Mouse (Mus musculus): Measurements from ENCODE around the gene Adprhl1.

The Adprhl1 gene

DNA sequence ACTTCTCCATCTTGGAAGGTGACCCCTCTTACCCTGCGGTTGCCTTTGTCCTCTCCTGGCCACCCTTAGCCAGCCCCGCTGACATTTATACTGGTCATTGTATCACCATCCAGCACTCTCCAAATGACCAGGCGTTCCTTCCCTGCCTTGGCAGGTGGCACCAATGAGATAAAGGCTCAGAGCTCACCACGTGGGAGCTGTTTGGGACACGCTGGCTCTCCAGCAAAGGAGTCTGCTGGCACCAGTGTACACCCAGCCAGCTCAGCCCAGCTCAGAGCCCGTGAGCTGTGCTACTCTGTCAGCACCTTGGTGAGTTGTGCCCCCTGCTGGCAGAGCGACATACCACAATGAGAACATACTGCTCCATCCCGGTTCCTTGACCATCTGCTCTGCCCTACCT is at the start of gene Adprhl1:
Adprhl1 (minus strand) TSS at position 144 of the 400 bp plus-strand sequence.
- peak; percentile 22 for DNase-seq (ENCODE audit: extremely low read depth, low read depth)

DNA sequence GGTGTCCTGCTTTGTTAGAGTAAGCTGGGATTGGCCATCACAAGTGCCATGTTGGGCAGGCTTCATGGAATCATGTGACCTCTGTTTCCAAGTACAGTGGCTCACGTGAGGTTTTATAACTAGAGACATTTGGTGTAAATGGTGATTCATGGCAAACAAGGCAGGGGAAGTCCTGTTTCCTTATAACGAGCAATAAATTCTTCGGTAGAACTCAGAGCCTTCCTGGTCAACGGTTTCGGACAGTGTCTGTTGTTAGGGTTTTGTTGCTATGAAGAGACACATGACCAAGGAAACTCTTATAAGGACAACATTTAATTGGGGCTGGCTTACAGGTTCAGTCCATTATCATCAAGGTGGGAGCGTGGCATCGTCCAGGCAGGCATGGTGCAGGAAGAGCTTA is 47.1 kb upstream of the Adprhl1 start:
- DNase-seq (ENCODE audit: extremely low read depth, low read depth) = no peak

DNA sequence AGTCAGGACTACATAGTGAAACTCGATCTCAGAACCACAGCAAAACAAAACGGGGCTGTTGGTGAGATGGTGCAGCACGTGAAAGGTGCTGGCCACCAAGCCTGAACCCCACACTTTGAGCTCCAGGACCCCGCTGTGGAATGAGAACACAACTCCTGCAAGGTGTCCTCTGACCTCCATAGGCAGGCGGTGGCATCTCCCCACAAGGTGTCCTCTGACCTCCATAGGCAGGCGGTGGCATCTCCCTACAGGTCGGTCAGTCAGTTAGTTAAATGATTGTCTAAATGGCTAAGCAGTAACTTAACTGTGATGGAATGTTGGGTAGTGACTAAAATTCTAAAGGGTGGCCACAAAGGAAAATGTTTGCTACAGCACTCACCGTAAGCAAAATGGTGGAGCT is 45.6 kb upstream of the Adprhl1 start:
- no peak for DNase-seq (ENCODE audit: extremely low read depth, low read depth)

DNA sequence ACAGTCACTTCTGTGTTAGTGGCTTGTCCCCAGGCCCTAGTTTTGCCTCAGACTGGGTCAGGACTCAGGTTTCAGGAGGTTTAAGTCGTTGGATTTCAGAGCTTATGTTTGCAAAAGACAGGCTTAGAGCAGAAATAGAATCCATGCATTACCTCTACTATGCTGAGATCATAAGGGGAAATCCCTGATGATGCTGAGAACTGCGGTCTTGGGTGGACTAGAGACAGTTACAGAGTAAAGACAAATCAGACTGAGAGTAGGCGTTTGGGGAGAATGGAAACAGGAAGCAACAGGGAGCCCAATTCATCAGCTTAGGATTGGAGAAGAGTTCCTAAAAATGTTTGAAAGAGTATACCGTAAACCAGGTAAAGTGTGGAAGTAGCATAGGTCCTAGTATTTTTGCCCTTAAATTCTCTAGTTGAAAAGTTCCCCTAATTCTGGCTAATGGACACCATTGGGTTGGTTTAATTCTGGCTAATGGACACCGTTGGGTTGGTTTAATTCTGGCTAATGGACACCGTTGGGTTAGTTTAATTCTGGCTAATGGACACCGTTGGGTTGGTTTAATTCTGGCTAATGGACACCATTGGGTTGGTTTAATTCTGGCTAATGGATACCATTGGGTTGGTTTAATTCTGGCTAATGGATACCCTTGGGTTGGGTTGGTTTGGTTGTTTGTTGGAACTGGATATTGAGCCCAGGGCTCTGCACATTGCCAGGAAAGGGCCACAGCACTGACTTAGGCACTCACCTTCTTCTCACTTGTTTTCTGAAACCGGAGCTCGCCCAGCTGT is 39.9 kb upstream of the Adprhl1 start:
- no peak for DNase-seq (ENCODE audit: extremely low read depth, low read depth)

DNA sequence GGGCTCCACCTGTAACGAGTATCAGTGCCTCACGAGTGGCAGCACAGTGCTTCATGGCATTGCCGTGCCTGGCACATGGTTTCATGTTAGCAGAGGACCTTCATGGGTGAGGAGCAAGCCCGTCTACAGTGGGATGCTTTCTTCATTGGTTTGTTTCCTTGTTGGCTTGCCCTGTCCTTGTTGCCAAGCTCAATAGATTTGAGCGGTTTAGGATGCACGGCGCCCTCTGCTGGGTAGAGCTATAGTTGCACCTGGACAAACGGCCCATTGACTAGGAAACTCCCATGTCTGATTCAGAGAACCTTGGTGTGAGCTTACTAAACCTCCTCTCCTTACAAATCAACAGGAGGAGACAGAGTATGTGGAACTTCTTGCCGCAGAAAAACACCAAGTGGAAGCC is 38.4 kb upstream of the Adprhl1 start:
- DNase-seq (ENCODE audit: extremely low read depth, low read depth) = peak; percentile 44

DNA sequence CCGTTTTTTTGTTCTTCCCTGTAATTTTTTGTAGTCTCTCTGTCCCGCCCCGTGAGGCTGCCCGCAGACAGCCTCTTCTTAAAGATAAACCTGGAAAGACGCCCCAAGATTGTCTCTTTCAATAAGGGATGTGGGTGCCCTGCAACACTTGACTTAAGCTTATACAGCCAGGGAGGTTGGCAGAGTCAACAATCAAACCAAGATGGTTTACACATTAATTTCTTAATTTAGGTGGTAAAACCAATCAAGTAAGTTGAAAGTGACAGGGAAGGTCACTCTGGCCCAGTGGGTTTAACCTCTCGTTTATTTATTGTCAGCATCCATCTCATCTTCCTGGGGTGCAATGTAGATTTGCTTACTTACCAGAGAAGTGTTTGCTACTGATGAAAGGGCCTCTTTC is 34.7 kb upstream of the Adprhl1 start:
- peak; percentile 41 for DNase-seq (ENCODE audit: extremely low read depth, low read depth)

DNA sequence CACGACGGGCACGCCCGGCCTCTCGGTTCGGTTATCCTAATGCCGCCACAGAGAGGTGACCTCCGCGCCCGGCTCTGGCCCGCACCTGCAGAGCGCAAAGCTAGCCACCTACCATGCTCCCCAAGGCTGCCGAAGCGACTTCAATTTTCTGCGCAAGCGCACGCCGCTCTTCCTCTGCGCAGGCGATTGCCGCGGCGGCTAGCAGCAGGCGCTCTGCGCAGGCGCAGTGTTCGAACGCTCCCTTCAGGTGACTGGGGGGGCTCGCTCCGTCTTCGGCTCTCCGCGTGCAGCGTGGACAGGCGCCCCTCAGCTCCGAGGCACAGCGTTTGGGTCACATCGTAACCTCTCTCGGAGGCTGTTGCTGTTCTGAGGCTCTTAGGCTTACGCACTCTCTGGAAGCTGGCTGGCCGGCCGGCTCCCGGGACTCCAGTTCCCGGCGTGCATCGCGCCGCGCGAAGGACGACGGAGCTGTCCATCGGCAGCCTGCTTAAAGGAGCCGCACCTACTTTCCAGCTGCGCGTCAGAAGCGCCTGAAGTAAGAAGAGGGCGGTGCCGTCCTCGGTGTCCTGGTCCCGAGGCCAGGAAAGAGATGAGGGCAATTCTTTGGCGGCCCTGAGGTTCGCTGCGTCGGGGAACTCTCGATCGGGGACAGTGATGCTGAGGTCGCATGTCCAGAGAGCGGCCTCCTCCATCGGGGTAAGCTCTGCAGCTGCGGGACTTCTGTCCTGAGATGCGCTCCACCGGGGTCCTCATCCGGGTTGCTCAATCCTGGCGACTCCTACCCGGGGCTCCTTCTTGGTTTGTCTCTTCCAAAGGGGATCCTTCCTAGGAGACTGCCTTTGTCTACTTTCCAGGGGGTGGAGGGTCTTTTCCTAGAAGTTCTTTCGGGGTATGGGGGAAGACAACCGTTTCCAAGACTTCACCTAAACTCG is 34.0 kb upstream of the Adprhl1 start, which contains the start of the genes Dcun1d2 and Tmco3:
Dcun1d2 (minus strand) TSS at position 440 of the 932 bp plus-strand sequence.
Tmco3 (plus strand) TSS at position 499 of the 932 bp plus-strand sequence.
- DNase-seq (ENCODE audit: extremely low read depth, low read depth) = peak; percentile 84

DNA sequence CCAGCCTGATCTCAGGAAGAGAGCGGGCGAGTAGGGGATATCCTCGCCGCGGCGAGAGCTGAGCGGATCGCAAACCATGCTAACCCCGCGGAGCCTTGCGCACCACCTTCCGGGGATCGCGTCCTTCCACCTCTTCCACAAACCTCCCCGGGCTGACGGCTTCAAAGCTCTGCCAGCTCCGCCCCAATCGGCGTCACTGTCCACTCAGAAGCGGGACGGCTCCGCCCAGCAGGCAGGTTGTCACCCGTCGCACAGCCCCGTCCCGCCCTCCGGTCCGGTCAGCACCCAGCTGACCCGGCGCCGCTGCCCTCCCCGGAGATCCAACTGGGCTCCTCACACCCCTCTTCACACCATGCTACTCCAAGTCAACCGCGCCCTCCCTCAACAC is 33.3 kb upstream of the Adprhl1 start:
- DNase-seq (ENCODE audit: extremely low read depth, low read depth) = peak; percentile 65

DNA sequence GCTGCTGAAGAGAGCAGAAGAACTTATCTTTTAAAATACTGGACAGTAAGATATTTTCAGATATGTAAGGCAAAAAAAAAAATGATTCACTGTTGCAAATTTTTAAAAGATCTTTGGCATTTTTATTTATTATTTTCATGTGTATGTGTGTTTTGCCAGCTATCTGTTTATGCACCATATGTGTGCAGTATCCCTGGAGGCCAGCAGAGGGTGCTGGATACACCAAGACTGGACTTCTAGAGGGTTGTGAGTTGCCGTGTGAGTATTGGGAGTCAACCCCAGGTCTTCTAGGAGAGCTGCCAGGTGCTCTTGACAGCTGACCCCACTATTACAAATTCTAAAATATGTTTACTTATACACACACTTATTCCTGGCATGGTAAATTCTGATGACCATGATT is 29.2 kb upstream of the Adprhl1 start:
- no peak for DNase-seq (ENCODE audit: extremely low read depth, low read depth)

DNA sequence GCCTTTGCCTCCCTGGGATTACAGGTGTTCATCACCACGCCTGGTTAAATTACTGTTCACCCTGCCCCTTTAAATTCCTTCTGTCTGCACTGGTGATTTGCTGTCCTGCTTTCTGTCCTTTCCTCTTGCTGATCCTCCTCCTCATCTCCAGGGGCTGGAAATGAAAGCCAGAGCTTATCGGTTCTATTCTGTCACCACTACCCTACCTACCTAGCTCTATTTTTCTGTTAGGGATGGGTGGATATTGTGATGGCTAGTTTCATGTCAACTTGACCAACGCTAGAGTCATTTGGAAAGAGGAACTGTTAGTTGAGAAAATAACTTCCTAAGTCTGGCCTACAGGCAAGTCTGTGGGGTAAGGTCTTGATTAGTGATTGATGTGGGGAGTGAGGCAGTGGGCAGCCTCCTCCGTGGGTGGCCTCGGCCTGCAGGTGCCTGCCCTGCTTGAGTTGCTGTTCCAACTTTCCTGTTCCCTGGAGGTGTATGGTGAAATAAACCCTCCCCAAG is 23.0 kb upstream of the Adprhl1 start:
- no peak for DNase-seq (ENCODE audit: extremely low read depth, low read depth)

DNA sequence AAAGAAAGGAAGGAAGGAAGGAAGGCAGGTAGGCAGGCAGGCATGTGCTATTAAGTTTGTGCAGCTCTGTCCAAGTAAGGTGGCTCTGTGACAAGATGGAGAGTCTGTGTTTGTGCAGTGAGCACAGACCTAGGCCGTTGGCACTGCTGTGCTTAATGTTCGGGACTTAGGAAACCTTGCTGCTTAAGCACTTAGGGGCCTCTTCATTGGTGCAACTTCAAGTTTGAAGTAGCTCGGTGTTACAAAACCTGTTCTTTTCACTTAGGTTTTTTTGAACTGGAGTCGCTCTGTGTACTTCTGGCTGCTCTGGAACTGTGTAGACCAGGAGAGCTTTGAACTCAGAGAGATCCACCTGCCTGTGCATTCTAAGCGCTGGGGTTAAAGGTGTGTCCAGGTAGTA is 18.9 kb upstream of the Adprhl1 start:
- no peak for DNase-seq (ENCODE audit: extremely low read depth, low read depth)

DNA sequence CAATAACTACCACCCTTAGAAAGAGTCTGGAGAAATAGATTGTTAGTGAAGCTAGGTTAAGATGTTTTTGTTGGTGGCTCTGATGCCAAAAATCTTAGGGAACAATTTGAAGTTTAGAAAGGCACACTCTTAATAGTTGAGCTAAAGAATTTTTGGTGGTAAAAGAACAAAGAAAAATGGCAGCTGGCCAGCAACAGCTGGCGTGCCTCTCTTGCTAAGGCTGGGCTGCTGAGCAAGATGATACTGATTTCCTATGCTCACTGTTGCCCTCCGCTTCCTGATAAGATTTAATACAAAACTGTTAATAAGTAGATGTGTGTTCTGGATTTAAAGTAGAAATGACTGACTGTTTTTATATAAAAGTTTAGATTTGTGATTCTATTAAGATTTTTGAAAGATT is 13.6 kb upstream of the Adprhl1 start:
- no peak for DNase-seq (ENCODE audit: extremely low read depth, low read depth)

DNA sequence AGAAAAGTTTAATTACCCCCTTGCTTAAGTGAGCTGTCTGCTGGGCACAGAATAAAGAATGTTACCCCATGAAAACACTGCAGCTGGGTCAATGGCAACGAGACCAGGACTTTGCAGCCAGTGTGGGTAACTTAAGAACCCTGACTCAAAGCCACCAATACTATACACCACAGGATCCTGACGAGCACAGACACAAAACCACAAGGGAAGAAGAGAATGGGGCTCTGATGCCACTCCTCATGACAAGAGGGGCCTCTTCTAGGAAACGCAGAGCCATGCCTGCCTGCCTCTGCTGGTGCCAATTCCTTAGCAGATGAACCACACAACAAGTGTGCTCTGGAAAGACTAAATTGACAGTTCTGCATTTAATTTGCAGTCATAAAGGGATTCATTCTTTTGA is 9.4 kb upstream of the Adprhl1 start:
- no peak for DNase-seq (ENCODE audit: extremely low read depth, low read depth)

DNA sequence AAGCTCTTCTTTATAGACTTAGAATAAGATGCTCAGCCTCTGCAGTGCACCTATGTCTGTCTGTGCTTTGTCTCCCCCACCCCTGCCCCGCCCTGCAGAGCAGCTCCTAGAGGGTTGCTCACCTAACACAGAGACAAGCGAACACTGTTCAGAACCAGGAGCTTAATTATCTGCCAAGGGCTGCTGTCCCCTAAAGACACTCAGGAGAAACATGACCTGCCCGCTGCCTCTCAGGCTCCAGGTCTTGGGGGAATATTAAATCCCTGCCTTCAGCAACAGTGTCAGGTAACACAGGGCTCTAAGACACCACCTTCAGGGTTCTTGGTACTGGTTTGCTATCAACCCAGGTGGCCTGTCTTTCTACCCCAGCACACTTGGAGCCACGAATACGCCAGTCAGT is 549 bp downstream of the Adprhl1 start:
- no peak for DNase-seq (ENCODE audit: extremely low read depth, low read depth)

DNA sequence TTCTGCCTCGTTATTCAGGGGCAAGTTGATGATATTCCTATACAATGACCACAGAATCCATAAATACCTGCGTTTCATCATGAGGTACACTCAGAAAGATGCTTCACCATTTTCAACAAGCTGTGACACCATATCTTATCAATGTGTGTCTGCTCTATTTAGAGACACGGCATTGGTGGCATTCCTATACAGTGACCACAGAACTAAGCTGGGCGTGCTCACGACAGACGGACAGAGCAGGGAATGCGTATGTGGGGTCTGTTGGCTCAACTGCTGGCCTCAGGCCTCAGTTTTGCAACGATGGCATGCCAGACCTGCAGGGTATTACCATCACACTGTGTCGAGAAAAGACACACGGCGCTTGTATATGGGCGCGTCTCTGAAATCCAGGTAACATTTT is 1.1 kb downstream of the Adprhl1 start:
- DNase-seq (ENCODE audit: extremely low read depth, low read depth) = no peak

DNA sequence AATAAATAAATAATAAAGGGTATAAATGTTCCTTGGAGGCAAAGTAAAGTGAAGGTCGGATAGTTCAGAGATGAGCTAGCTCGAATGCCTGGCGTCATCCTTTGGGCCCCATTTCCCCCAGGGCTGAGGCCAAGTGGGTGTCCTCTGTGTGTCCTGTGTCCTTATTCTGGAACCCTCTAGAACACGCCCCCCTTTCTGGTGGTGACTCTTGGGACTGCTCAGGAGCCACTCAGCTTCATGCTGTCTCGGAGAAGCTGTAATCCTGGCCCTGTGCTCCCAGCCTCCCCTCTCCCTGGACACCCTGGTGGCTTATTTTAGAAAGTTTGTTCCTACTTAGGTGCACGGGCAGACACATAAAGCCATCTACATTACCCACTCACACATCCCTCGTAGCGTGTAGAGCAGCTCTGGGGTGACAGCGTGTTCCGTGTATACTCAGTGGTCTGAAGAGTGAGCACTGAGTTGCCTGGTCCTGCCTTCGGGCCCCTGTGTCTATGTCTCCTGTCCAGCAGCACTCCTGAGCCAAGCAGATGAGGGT is 9.6 kb downstream of the Adprhl1 start:
- no peak for DNase-seq (ENCODE audit: extremely low read depth, low read depth)

DNA sequence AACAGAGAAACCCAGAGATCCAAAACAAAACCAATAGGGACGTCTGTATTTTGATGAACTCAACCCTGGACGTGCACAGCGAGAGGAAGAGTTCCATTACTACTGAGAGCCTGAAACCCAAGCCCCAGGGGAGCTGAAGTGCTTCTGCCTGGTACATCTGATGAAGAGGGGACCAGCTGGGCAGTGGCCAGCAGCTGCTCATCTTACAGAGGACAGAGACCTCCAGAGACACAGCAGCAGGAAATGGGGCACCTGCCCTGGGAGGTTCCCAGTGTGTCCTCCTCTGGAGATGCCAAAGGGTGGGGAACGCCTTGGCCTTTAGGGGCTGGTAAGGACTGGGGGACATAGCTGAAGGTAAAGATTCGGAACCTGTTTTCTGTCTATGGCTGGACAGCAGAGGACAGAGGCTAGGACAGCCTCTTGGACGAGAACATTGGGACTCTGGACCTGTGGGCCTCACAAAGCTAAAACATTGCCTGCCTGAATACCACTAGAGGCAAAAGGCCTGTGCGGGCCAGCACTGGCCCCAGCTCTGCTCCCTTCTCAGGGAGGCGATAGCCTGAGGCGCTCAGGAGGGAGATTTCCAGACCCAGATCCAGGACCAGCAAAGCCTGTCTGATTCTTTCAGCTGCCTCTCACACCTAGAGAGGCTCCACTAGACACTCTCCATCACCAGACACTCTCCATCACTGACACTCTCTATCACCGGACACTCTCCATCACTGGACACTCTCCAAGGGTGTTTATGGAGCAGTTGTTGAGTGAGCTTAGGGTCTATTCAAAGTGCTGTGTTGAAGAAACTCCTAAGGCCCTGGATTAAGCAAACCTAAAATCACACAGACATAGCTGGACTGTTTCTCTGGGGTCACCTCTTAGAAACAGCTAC is 10.7 kb downstream of the Adprhl1 start:
- DNase-seq (ENCODE audit: extremely low read depth, low read depth) = no peak

DNA sequence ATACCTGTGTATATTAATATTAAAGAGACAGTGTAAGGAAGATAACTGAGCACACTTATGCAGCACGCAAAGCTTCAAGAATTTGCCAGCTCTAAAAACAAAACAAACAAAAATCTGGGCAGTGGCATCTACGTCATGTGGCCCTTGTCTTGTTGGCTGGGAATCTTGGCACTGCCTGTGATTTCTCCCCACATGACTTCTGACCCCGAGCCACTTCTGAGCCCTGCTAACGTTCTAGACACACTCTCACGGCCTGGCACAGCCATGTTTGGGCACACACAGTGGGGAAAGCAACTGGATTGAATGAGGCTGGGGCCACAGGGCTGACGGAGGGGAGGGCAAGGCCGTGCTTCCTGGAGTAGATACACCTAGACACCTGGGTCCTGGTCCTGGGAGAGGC is 13.3 kb downstream of the Adprhl1 start:
- no peak for DNase-seq (ENCODE audit: extremely low read depth, low read depth)

DNA sequence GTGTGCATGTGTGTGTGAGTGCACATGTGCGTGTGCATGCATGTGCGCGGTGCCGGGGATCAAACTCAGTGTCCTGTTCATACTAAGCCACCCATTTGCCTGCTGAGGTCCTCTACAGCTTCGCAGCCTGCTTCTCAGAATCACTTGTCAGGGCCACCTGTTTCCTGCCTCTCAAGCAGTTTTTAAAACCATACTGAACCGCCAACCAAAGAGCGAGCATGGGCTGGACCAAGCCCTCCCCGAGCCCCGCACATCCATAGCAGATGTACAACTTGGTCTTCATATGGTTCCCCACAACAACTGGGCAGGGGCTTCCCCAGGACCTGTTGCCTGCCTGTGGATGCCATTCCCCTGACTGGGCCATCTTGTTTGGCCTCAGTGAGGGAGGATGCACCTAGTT is 13.9 kb downstream of the Adprhl1 start:
- DNase-seq (ENCODE audit: extremely low read depth, low read depth) = no peak

DNA sequence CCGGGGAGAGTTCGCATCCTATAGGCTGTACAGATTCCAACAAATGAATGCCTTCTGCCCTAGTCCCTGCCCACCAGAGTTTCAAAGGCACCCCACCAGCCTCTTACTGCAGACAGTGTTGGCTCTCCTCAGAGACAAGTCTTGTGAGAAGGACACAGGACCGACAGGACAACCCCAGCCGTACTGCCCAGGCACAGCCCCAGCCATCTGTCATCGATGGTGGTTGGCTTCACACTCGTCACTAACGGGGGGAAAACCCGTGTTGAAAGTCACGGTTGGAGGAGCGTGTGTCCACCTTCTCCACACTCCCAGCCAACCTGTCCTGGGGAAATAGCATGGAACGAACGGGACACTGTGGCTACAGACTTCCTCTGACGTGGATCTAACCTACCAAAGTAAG is 19.2 kb downstream of the Adprhl1 start:
- no peak for DNase-seq (ENCODE audit: extremely low read depth, low read depth)

DNA sequence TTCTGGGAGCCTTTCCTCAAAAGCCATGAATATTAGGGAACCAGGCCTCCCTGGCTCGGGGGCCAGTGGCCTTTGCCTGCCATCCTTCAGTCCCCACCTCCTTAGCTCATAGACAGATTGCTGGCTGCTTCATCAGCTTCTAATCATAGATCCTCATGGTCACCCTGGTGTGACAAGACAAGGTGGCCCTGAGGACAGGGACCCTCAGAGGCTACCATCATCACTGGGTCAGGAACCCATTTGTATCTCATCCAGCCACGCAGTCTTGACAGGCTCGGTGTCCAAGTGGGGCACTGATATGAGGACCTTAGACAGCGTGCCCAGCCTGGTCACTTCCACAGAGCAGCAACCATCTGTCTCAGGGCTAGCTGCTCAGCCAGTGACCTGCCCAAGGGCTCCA is 23.5 kb downstream of the Adprhl1 start:
- no peak for DNase-seq (ENCODE audit: extremely low read depth, low read depth)

Data from MEL-GATA-1-ER (cell line).